Mouse (Mus musculus): Measurements from ENCODE around the gene Camkk1.

DNA sequence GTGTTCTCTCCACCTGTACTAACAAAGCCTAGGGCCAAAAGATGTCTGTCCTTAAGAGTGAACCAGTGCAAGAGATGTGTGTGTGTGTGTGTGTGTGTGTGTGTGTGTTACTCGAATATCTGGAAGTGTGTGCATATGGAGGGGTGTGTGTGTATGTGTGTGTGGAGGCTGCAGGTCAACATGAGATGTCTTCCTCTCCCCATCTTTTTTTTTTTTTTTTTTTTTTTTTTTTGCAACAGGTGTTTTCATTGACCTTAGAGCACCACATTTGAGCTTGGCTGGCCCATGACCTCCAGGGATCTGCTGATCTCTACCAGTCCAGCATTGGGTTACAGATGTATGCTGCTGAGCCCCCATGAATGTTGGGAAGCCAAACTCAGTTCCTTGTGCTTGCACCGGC lies 22.0 kb upstream of the Camkk1 start:
- TF ChIP-seq CTCF (IDR thresholded peaks at IDR 0.05; ENCODE audit: low read depth) (no peak), EP300 (IDR thresholded peaks at IDR 0.05; ENCODE audit: low read depth) (no peak)
